Mouse (Mus musculus) NIH3T3 (cell line): ENCODE data around the gene Srpk1.
A peak's percentile ranks its signal among the peaks of the same experiment; 100 is the strongest.

Experiments
- DNase-seq: peaks from one replicate; pipeline ENCODE4 v3.0.0-alpha.2; 2012; ENCODE audit warnings: low read depth

Srpk1 gene

GRCm38 (mm10) chr17:28622300-28622759, at the start of gene Srpk1:
Gene Srpk1 (minus strand): TSS chr17:28622709.
- peak; percentile 97 for DNase-seq

- DNase-seq, result no peak
These were observed 37.1 kb upstream of the Srpk1 start for GRCm38 (mm10) chr17:28659564-28659963.

DNA sequence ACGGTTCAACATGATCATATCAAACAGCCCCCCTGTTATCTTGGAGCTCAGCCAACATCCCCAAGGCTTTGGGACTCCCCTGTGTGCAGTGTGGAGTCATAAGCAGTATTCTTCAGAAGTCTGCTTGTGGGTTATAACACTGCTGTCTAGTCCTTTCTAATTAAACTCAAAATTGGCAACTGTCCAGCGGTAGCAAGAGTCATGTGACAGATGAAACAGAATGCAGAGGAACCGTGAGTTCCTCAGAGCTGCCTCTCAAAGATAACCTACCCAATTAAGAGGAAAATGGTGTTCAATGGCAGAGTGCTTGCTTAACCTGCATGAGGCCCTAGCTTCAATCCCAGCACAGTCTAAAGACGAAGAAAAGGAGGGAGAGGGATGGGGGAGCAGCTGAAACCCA, 35.4 kb upstream of the Srpk1 start:
- DNase-seq, result no peak

DNA sequence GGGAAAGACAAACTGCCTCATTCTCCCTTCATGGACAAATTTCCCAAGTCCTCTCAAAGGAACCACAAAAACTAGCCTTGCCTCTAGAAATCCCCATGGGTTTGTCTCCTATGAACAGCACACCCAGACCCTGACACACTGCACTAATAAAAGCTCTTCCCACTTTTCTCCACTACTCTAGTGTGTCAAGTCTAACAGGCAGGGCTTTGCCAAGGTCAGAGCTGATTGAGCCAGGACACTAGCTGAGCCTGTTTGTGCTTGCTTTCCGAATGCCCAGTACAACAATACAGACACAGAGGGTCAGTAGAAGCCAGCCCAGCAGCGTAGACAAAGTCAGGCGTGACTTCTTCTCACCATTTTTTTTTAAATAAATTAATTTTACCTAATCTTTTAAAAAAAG, 27.8 kb upstream of the Srpk1 start:
- DNase-seq, result no peak

GRCm38 (mm10) chr17:28648607-28649370, 26.3 kb upstream of the Srpk1 start:
- peak; percentile 69 for DNase-seq

DNA sequence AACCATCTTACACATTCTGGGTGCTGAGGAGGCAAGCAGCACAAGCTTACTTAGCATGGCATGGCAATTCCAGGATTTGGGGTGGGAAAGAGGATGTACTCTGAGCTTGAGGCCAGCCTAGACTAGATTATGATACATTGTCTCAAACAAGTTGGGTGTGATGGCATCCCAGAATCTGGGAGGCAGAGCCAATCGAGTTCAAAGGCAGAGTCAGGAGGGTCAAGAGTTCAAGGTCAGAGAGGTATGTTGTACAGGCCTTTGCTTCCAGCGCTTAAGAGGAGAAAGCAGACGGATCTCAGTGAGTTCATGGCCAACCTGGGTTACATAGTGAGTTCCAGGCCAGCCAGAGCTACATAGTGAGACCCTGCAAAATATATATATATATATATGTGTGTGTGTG, 23.7 kb upstream of the Srpk1 start:
- no peak for DNase-seq

- DNase-seq, result no peak
These were observed 21.6 kb upstream of the Srpk1 start for GRCm38 (mm10) chr17:28644112-28644511.

- no peak for DNase-seq
These were observed 21.2 kb upstream of the Srpk1 start for GRCm38 (mm10) chr17:28643697-28644096.

GRCm38 (mm10) chr17:28640113-28640512, 17.6 kb upstream of the Srpk1 start:
- DNase-seq, result no peak

GRCm38 (mm10) chr17:28637711-28638690, 15.5 kb upstream of the Srpk1 start:
- DNase-seq, result peak; percentile 33

DNA sequence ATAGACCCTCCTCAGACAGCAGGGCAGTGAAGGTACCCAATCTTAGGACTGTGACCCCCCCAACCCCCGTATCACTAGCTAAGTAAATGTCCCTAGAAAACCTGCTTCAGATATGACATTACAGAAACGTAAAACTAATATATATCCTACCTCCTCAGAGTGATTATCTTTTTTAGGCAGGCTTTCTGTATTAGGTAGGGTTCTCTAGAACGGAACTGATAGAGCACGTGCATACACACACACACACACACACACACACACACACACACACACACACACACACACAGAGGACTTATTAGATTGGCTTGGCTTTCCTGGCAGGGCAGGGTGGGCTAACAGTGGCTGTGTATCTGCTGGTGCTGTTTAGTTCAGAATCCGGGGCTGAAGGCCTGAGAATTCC, 13.3 kb upstream of the Srpk1 start:
- DNase-seq, result no peak

DNA sequence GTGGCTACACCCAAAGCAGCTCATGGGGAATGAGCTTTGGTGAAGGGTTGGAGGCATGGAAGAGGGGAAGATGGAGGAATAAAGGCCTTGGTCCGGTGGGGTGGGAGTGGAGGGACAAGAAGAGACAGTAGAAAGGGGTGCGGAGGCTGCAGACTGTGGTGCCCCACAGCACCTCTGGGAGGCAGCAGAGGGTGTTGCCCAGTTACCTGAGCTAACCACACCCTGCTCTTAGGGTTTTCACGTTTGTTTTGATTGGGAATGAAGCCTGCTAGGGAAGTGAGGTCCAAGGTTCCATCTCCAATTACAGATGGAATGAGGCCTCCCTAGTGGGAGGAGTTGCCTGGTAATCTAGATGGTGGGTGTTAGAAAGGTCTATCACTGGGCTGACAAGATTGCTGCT, 6.6 kb upstream of the Srpk1 start:
- no peak for DNase-seq

DNA sequence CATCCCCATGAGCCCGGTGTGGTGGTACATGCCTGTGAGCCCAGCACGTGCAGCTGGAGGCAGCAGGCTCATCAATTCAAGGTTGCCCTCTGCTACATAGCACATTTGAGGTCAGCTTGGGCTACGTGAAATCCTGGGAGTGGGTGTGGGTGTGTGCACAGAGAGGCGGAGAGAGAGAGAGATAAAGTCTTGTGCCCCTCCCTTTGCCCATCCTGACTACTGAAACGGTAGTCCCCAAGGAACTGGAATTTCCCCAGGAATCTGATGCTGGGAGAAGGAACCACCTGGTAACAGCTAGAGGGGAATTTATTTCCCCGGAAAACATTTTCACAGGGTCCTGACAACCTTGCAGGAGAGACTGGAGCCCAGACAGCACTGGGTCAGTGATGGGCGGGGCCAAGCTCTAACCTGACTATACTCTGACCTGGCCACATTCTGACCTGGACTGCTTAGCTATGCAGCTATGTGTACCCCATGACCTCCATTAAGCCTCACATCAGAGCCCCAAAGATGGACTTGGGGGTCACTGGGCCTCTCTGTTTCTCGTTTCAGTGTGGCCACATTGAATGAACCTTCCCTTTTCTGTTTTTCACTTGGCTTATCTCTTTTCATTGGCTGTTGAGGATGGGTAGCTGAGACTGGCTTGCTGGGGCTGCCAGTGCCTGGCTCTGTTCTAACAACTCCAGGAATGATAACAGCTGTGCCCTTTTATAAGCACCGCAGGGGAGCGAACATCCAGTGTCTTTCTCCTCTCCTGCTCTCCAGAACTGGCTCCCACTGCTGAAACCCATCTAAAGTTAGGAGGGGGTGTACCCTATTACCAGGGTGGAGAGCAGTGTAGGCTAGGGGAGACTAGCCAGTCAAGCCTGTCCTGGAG, 6.0 kb upstream of the Srpk1 start:
- no peak for DNase-seq

DNA sequence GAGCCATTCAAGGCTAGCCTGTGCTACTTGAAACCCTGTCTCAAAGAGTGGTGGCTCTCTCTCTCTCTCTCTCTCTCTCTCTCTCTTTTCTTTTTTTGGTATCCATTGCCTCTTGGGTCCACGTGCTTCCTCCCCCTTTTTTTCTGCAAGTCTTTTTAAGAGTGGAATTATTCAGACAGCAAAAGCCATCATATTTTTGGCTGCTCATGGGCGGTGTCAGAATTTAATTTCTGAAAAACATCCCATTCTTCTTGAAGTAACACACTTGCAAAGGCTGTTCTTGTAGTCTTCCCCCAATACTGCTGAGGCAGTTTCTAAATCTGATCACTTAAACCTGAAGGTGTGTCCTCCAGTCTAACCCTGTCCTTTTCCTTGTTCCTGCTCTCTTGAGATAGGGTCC, 4.4 kb upstream of the Srpk1 start:
- no peak for DNase-seq

GRCm38 (mm10) chr17:28625327-28625726, 2.8 kb upstream of the Srpk1 start:
- DNase-seq, result no peak

DNA sequence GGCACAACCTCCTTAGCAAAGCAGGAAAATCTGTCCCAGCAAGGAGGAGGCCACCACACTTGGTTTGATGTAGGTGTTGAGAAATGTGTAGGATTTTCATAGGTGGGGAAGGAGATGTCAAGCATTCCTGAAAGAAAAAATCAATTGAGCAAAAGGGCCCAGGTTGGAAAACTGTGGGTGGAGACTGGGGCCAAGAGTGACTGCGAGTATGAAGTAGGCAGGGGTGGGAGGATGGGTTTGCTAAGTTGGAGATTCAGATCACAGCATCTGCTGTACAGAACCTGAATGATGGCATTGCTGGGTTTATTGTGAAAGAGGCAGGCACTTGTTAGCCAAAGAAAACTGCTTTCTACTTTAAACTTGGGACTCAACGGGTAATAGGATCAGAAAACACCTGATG, 2.3 kb upstream of the Srpk1 start:
- DNase-seq, result no peak

- DNase-seq, result peak; percentile 83
These were observed 869 bp downstream of the Srpk1 start for GRCm38 (mm10) chr17:28621381-28622299.

DNA sequence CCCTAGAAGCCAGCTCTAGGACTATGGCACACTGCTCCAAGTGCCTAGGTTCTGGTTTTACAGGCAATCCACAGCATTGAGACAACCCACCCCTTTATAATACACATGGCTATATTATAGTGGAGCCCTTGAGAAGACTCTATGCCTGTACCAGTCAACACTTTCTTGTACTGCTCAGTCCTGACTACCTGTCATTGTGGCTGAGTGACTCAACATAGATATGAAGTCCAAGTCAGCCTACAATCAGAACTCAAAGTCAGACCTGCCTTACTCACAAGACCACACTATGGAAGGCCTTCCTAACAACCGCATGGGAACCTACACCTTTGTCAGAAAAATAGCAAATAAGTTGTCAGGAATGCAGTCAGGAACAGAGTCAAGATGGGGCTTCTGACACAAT, 3.7 kb downstream of the Srpk1 start:
- DNase-seq, result no peak

DNA sequence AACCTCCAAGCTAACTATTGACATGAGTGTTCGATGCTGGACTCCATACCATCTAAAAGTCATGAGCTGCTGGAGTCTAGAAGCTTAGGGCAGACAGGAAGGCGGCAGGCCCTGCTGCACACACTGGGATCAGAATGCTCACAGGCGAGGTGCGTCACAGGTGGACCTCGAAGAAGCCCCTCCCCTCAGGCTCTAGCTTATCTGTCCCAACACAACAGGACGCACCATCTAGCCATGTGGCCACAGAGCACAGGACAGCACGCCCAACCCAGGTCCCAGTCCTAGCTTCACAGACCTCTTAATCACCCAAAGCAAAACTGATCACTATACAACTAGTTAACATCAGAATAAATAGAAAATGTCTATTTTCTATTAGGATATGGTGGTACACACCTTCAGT, 4.4 kb downstream of the Srpk1 start:
- no peak for DNase-seq

GRCm38 (mm10) chr17:28617636-28618035, 4.9 kb downstream of the Srpk1 start:
- DNase-seq, result no peak

DNA sequence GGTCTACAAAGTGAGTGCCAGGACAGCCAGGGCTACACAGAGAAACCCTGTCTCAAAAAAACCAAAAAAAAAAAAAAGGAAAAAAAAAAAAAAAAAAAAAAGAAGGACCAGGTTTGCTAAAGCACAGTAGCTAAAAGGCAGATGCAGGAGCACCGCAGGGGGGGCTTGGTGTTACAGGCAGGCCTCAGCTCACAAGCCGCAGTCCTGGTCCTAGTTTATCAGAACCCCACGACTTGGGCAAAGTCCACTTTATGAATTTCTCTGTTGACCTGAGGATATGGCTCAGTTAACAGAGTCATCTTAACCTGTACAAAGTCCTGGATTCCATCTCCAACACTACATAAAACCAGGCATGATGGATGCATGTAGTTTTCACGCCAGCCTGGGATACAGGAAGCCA, 7.2 kb downstream of the Srpk1 start:
- no peak for DNase-seq
